Mouse (Mus musculus) forebrain, embryonic 14.5 days (tissue): Measurements from ENCODE around the gene Nptx2. TPM values are rescaled to one million over a fixed set of nuclear protein-coding genes. Genes with fewer than 3 reads are reported as not detected.

Experiments
- ATAC-seq: fragments of 200-750 bp; cut with Nextera tagmentation; 2 replicates; pipeline ENCODE4 v1.8.0; 2017; ENCODE audit warnings: mild to moderate bottlenecking, moderate library complexity
- DNase-seq: peaks from one replicate; pipeline ENCODE4 v3.0.0-alpha.2; 2015; ENCODE audit warnings: low spot score
- H3K27ac ChIP-seq: fragments of 300-500 bp; sonication (generic); 2 replicates; pipeline ENCODE4 v1.5.1; 2014; ENCODE audit warnings: low read depth, mild to moderate bottlenecking, control low read depth, low read length, moderate library complexity
- H3K27me3 ChIP-seq: fragments of 300-500 bp; sonication (generic); replicated peaks from 2 replicates; pipeline ENCODE4 v1.6.1; 2014; ENCODE audit warnings: low read length, control low read depth, mixed read lengths; ENCODE audit not compliant: control insufficient read depth, insufficient read depth
- H3K36me3 ChIP-seq: fragments of 300-500 bp; sonication (generic); 2 replicates; pipeline ENCODE4 v1.6.1; 2014; ENCODE audit warnings: low read length, control low read depth; ENCODE audit not compliant: control insufficient read depth, insufficient read depth
- H3K4me1 ChIP-seq: fragments of 300-500 bp; sonication (generic); 2 replicates; pipeline ENCODE4 v1.6.1; 2014; ENCODE audit warnings: antibody characterized with exemption, low read length, control low read depth; ENCODE audit not compliant: control insufficient read depth, insufficient read depth
- H3K4me2 ChIP-seq: fragments of 300-500 bp; sonication (generic); 2 replicates; pipeline ENCODE4 v1.6.1; 2014; ENCODE audit warnings: mild to moderate bottlenecking, control low read depth, low read length
- H3K4me3 ChIP-seq: fragments of 300-500 bp; sonication (generic); 2 replicates; pipeline ENCODE4 v1.5.1; 2014; ENCODE audit warnings: low read depth, low read length, control low read depth
- H3K9ac ChIP-seq: fragments of 300-500 bp; sonication (generic); 2 replicates; pipeline ENCODE4 v1.6.1; 2014; ENCODE audit warnings: mild to moderate bottlenecking, low read length, control low read depth, moderate library complexity
- H3K9me3 ChIP-seq: fragments of 300-500 bp; sonication (generic); replicated peaks from 2 replicates; pipeline ENCODE4 v1.6.1; 2016; ENCODE audit warnings: low read length, control low read depth, mixed read lengths; ENCODE audit not compliant: control insufficient read depth
- WGBS: fragments of 180-500 bp; shearing (Covaris S2); extraction: QIAGEN DNeasy Blood & Tissue Kit; methylation state at CpG from one replicate; pipeline ENCODE4 v1.1.7; 2014; 5-methylcytosine and 5-hydroxymethylcytosine counted together
- polyA plus RNA-seq: library from polyadenylated mRNA; unstranded; fragments of >200 nt; fragmentation: Nextera tagmentation; extraction: Ambion mirVana; gene quantifications from 2 replicates; pipeline ENCODE4 v1.2.1, GENCODE M21; 2014

The Nptx2 gene
- 3.0 TPM in 2 replicates for polyA plus RNA-seq

DNA sequence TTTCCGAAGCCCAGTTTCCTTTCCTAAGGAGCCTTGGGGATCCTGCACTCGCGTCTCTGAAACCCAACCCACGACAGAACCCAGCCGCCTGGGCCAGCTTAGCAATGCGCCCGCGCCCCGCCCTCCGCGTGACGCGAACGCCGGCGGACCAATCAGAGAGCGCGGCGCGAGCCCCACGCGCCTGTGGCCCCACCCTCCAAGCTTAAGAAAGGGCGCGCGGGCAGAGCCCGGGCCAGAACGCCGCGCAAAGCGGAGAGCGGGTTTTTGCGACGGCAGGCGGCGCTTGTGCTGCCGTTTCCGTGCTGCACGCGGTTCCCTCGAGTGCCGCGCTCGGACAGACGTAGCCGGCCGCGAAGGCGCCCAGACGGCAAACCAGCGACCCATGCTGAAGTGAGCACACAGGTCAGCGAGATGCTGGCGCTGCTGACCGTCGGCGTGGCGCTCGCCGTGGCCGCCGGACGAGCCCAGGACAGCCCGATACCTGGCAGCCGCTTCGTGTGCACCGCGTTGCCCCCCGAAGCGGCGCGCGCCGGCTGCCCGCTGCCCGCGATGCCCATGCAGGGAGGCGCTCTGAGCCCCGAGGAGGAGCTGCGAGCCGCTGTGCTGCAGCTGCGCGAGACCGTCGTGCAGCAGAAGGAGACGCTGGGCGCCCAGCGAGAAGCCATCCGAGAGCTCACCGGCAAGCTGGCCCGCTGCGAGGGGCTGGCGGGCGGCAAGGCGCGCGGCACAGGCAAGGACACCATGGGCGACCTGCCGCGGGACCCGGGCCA lies at the start of gene Nptx2:
Gene Nptx2 (plus strand): TSS at position 250 of the 770 bp plus-strand sequence.
- peak within 1 kb of the TSS; percentile 63 for H3K4me2 ChIP-seq
- H3K27me3 ChIP-seq: peaks cover 17% of the 10 kb centered on the region
- H3K27ac ChIP-seq: 0 out of 2 replicates have a peak within 1 kb of the TSS, but pooled peaks have one; percentile 21
- H3K4me1 ChIP-seq: peaks cover 19% of the 10 kb centered on the region
- H3K36me3 ChIP-seq: no peaks in the 10 kb centered on the region
- peak within 1 kb of the TSS; percentile 39 for H3K4me3 ChIP-seq
- WGBS: under 1% methylated on average over 93 of the region's 99 CpGs
- H3K9ac ChIP-seq: peak within 1 kb of the TSS; percentile 53
- ATAC-seq (peak; percentile 96), DNase-seq (peak; percentile 96)
- no peaks in the 10 kb centered on the region for H3K9me3 ChIP-seq

DNA sequence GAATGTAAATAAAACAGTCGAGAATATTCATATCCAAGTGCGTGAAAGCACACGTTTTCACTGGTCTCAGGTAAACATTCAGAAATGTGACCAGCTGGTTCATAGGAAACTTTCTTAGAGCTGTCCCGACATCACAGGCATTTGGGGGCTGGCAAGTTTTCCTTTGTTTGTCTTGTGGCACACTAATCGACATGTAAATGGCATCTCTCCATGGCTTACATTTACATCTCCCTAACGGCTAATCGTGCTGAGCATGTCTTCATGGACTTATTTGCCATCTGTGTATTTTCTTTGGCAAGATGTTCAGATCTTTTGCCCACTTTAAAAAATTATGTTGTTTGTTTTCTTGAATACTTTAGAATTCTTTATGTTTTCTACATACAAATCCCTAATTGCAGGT lies 49.2 kb upstream of the Nptx2 start:
- Histone ChIP-seq H3K9me3 (0 out of 2 replicates have a peak, but pooled peaks cover 2% of the 10 kb centered on the region), H3K9ac (no peak overlapping the region), H3K4me3 (no peak overlapping the region), H3K27me3 (no peaks in the 10 kb centered on the region), H3K27ac (no peak overlapping the region), H3K4me1 (no peaks in the 10 kb centered on the region), H3K4me2 (no peak overlapping the region), H3K36me3 (no peaks in the 10 kb centered on the region)
- no peak for ATAC-seq
- WGBS: 55% methylated on average over 7 of the region's 7 CpGs
- peak; percentile 64 for DNase-seq

DNA sequence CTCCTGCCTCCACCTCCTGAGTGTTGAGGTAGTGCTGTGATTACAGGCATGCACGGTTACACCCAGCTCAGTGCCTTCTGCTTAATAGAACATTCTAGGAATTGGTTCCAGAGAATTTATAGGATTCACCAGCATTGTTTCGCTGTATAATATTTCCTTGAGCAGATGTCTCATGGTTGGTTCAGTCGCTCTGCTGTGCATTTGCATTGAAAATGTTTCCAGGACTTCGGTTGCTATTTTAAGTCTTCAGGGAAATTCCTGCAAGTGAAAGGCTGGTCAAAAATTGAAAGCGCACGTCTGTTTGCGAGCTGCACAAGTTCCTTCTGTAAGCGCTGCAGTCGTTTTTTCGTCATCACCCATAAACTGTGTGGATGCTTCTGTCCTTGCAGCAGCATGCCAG lies 41.5 kb upstream of the Nptx2 start:
- no peaks in the 10 kb centered on the region for H3K4me1 ChIP-seq
- DNase-seq (no peak), ATAC-seq (no peak)
- 91% methylated on average over 10 of the region's 10 CpGs for WGBS
- no peak overlapping the region for H3K9ac ChIP-seq
- no peak overlapping the region for H3K4me3 ChIP-seq
- no peak overlapping the region for H3K27ac ChIP-seq
- no peaks in the 10 kb centered on the region for H3K27me3 ChIP-seq
- H3K9me3 ChIP-seq: no peaks in the 10 kb centered on the region
- H3K36me3 ChIP-seq: no peaks in the 10 kb centered on the region
- H3K4me2 ChIP-seq: no peak overlapping the region

DNA sequence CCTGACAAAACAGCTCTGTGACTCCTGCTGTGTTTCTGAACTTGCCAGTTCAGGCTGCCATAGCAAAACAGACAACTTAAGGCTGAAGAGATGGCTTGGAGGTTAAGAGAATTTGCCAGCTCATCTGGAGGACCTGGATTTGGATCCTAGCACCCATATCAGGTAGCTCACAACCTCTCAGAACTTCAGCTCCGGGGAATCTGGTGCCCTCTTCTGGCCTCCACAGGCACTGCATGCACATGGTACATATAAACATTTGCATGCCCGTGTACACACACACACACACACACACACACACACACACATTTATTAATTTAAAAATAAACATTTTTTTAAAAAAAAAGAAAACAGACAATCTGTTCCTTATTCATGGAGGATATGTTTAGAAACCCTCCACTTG lies 40.0 kb upstream of the Nptx2 start:
- ATAC-seq: no peak
- H3K27ac ChIP-seq: no peak overlapping the region
- no peaks in the 10 kb centered on the region for H3K27me3 ChIP-seq
- H3K4me2 ChIP-seq: no peak overlapping the region
- H3K4me1 ChIP-seq: no peaks in the 10 kb centered on the region
- 95% methylated on average over 2 of the region's 2 CpGs for WGBS
- no peak for DNase-seq
- H3K9me3 ChIP-seq: no peaks in the 10 kb centered on the region
- H3K36me3 ChIP-seq: no peaks in the 10 kb centered on the region
- no peak overlapping the region for H3K4me3 ChIP-seq
- no peak overlapping the region for H3K9ac ChIP-seq

DNA sequence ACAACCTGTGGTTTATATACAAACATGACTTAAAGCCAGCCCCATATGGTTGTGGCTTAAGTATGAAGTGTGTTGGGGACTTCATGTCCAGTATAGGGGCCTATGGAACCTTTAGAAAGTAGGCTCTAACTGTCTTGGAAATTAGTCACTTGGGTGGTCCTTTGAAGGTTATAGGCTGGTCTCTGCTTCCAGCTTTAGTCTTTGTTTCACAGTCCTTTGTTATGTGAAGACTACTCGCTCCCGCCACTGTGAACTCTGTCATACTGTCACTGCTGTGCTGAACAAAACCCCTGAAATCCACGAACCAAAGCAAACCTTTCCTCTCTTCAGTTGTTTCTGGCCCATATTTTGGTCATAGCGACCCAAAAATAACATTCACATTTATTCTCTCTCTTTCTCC lies 39.5 kb upstream of the Nptx2 start:
- Histone ChIP-seq H3K4me1 (no peaks in the 10 kb centered on the region), H3K36me3 (no peaks in the 10 kb centered on the region), H3K9ac (no peak overlapping the region), H3K9me3 (no peaks in the 10 kb centered on the region), H3K4me2 (no peak overlapping the region), H3K27ac (no peak overlapping the region), H3K27me3 (no peaks in the 10 kb centered on the region), H3K4me3 (no peak overlapping the region)
- DNase-seq (no peak), ATAC-seq (no peak)
- WGBS: 52% methylated on average over 4 of the region's 4 CpGs

DNA sequence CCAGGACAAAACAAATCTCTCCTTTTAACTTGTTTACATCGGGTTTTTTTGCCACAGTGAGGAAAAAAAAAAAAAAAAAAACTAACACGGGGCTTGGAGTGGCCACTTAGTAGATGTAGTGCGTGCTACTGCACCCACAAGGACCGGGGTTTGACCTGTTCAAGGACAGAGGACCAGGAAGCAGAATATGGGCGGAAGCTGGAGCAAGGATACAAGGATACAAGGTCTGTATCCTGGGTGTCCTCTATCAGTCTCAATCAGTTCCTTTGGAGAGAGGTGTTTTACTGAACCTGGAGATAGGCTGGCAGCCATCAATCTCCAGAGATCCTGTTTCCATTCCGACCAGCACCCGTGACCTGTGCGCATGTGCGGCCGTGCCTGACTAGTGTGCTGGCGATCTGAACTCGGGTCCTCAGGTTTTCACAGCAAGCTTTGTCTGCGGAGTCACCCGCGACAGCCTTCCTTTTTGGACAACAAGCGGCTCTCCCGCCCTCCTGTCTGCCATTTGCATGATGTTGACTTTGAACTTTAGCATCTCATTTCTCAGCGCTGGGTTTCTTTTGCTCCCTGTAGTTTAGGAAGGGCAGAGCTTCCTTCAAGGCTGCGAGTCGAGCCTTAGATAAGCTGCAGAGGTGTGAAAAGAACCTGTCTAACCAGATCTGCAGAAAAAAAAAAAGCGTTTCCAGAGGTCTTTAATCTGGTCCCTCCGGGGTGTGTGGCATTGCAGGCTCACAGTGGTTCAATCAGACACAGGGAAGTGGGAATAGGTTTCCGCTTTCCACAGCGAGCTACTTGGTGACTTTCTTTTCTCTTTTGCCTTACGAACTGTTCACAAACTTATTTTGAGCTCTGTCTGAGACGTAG lies 38.8 kb upstream of the Nptx2 start:
- H3K27me3 ChIP-seq: no peaks in the 10 kb centered on the region
- no peak overlapping the region for H3K4me2 ChIP-seq
- H3K9ac ChIP-seq: no peak overlapping the region
- ATAC-seq: no peak
- no peak for DNase-seq
- H3K4me1 ChIP-seq: no peaks in the 10 kb centered on the region
- 49% methylated on average over 26 of the region's 26 CpGs for WGBS
- H3K9me3 ChIP-seq: no peaks in the 10 kb centered on the region
- no peak overlapping the region for H3K27ac ChIP-seq
- H3K4me3 ChIP-seq: no peak overlapping the region
- H3K36me3 ChIP-seq: no peaks in the 10 kb centered on the region

DNA sequence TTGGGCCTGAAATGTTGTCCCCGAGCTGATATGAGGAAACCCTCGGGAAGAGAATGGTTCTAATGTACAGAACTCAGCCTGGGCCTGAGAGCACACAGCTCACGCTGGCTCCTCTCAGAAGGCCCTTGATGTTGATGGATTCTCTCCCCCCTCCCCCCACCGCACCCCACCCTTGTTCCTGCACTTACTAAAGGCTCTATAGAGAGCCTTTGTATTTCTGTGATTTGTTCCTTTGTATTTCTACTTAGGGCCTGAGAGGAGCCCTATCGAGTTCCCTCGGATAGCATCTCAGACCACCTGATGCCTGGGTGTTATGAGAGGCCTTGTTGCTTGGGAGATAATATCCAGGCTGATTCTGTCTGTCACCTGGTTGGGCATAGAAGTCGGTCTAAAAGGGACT lies 36.3 kb upstream of the Nptx2 start:
- H3K4me2 ChIP-seq: no peak overlapping the region
- no peaks in the 10 kb centered on the region for H3K36me3 ChIP-seq
- H3K4me3 ChIP-seq: no peak overlapping the region
- H3K9ac ChIP-seq: no peak overlapping the region
- H3K27ac ChIP-seq: no peak overlapping the region
- no peaks in the 10 kb centered on the region for H3K27me3 ChIP-seq
- no peaks in the 10 kb centered on the region for H3K4me1 ChIP-seq
- 11% methylated on average over 7 of the region's 7 CpGs for WGBS
- H3K9me3 ChIP-seq: no peaks in the 10 kb centered on the region
- ATAC-seq (no peak), DNase-seq (peak; percentile 18)

DNA sequence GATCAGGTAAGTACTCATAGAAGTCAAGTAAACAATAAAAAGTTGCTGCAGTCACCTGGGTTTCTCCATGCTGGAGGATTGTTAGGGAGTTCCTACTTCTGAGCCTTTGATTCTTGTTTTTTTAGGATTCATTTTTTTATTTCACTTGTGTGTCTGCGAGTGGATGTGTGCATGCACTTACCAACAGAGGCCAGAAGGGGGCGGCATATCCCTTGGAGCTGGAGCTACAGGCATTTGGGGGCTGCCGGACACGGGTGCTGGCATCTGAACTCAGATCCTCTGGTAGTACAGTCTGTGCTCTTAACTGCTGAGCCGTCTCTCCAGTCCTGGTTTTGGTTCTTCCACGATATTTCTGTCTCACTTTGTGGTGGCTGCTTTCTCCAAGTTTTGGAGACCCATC lies 31.0 kb upstream of the Nptx2 start:
- no peaks in the 10 kb centered on the region for H3K4me1 ChIP-seq
- H3K27me3 ChIP-seq: no peaks in the 10 kb centered on the region
- H3K9ac ChIP-seq: no peak overlapping the region
- no peak for ATAC-seq
- H3K9me3 ChIP-seq: no peaks in the 10 kb centered on the region
- H3K4me3 ChIP-seq: no peak overlapping the region
- no peak overlapping the region for H3K4me2 ChIP-seq
- DNase-seq: no peak
- H3K27ac ChIP-seq: no peak overlapping the region
- WGBS: 68% methylated on average over 6 of the region's 6 CpGs
- H3K36me3 ChIP-seq: no peaks in the 10 kb centered on the region

DNA sequence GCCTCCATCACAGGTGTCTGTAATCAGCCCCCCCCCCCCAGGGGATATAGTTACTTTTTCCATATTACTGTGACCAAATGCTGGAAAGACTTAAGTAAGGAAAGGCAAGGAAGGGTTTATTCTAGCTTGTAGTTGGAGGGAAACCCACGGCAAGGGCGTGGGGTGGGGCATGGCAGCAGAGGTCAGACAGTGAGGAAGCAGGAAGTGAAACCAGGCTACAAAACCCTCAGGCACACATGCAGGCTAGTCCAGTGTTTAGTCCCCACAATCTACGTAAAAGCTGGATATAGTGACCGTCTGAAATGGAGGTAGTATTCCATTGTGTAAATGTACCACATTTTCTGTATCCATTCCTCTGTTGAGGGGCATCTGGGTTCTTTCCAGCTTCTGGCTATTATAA lies 30.5 kb upstream of the Nptx2 start:
- Histone ChIP-seq H3K36me3 (no peaks in the 10 kb centered on the region), H3K27ac (no peak overlapping the region), H3K27me3 (no peaks in the 10 kb centered on the region), H3K9me3 (no peaks in the 10 kb centered on the region), H3K9ac (no peak overlapping the region), H3K4me1 (no peaks in the 10 kb centered on the region), H3K4me2 (no peak overlapping the region), H3K4me3 (no peak overlapping the region)
- DNase-seq (no peak), ATAC-seq (no peak)
- 87% methylated on average over 4 of the region's 4 CpGs for WGBS
